Mouse (Mus musculus): ENCODE measurements around the gene Flad1. TPM values are rescaled to one million over a fixed set of nuclear protein-coding genes. Genes with fewer than 3 reads are reported as not detected.

Flad1 gene
- polyA plus RNA-seq, 2 experiments from 2014 or later = 37.7 to 45.7 TPM

- ATAC-seq = no peak
Observed at GRCm38 (mm10) chr3:89425876-89426275, 14.2 kb upstream of the Flad1 start.

GRCm38 (mm10) chr3:89425141-89425525 is 13.5 kb upstream of the Flad1 start:
- no peak for ATAC-seq

- ATAC-seq = no peak
Observed at GRCm38 (mm10) chr3:89424416-89425140, 12.9 kb upstream of the Flad1 start.

- ATAC-seq = no peak
Observed at GRCm38 (mm10) chr3:89422556-89423205, 11.0 kb upstream of the Flad1 start.

GRCm38 (mm10) chr3:89421810-89422473 is 10.3 kb upstream of the Flad1 start:
- ATAC-seq = no peak

GRCm38 (mm10) chr3:89421002-89421774 is 9.5 kb upstream of the Flad1 start:
- no peak for ATAC-seq

- no peak for ATAC-seq
Observed at GRCm38 (mm10) chr3:89420421-89420820, 8.8 kb upstream of the Flad1 start.

- no peak for ATAC-seq
Observed at GRCm38 (mm10) chr3:89419981-89420380, 8.3 kb upstream of the Flad1 start.

- ATAC-seq = no peak
Observed at GRCm38 (mm10) chr3:89419571-89419970, 7.9 kb upstream of the Flad1 start.

- ATAC-seq = no peak
Observed at GRCm38 (mm10) chr3:89418861-89419250, 7.2 kb upstream of the Flad1 start.

- ATAC-seq = peak; percentile 99
Observed at GRCm38 (mm10) chr3:89418170-89418860, 6.6 kb upstream of the Flad1 start, which contains the start of the genes Cks1b and Shc1. Gene Cks1b (minus strand): TSS chr3:89418383. Gene Shc1 (plus strand): TSS chr3:89418443.

GRCm38 (mm10) chr3:89417840-89418169 is 6.1 kb upstream of the Flad1 start:
- no peak for ATAC-seq

GRCm38 (mm10) chr3:89417131-89417530 is 5.5 kb upstream of the Flad1 start:
- ATAC-seq = no peak

GRCm38 (mm10) chr3:89416158-89416557 is 4.5 kb upstream of the Flad1 start:
- no peak for ATAC-seq

GRCm38 (mm10) chr3:89410864-89411263 is 806 bp downstream of the Flad1 start:
- no peak for ATAC-seq

GRCm38 (mm10) chr3:89409701-89410100 is 2.0 kb downstream of the Flad1 start:
- no peak for ATAC-seq

GRCm38 (mm10) chr3:89408448-89408847 is 3.2 kb downstream of the Flad1 start:
- ATAC-seq = no peak

GRCm38 (mm10) chr3:89406887-89407286 is 4.8 kb downstream of the Flad1 start:
- no peak for ATAC-seq

GRCm38 (mm10) chr3:89402693-89403092 is 9.0 kb downstream of the Flad1 start, which contains the start of gene Lenep:
Gene Lenep (minus strand): TSS chr3:89402793.
- ATAC-seq = no peak

GRCm38 (mm10) chr3:89401329-89401728 is 10.3 kb downstream of the Flad1 start:
- ATAC-seq = no peak

- no peak for ATAC-seq
Observed at GRCm38 (mm10) chr3:89396654-89397005, 15.0 kb downstream of the Flad1 start.

Measured in activated CD4-positive, CD25-positive, alpha-beta regulatory T cell, adult 4 months (primary cell).